ENCODE assay signal across 9 mouse cellular contexts in the genomic region with DNA sequence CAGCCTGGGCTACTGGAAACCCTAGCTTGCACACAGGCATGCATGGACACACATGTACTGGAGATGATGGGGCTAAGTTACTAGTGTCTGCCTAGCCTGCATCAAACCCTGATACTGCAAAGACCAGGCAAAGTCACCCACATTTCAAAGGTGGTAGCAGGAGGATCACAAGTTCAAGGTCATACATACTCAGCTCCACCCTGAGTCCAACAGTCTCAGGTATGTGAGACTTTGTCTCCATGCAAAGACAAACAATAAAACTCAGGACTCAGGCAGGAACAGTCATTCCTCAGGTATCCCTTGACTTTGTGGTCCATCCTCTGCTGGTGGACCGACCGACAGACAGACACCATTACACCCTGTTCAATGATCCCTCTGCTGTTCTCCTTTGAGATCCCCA. TPM values are rescaled to one million over a fixed set of nuclear protein-coding genes. Genes with fewer than 3 reads are reported as not detected.
DNase-seq lines count a peak whose midpoint lies in the region; ATAC-seq and TF ChIP-seq lines count a peak whose summit lies in the region.
"Had no signal": no experiment of that assay in that cellular context is flagged by ENCODE, and none has a peak within 500 bp of the region (broad histone marks: within the 10 kb centered on the region; RNA-seq: fewer than 3 reads in every experiment).

No protein-coding gene starts in this region.

- H3K9ac ChIP-seq in embryonic facial prominence, embryonic 12.5 days = no peak overlapping the region
- H3K9ac ChIP-seq in hindbrain, embryonic 16.5 days (ENCODE audit: low read depth, low read length) = no peak overlapping the region; the same call in 1 of the 2 replicates

- H3K4me2 ChIP-seq in embryonic facial prominence, embryonic 12.5 days (replicated peaks) = peak overlapping the region; percentile 76
- peak overlapping the region; percentile 74 for H3K4me2 ChIP-seq in hindbrain, embryonic 16.5 days (ENCODE audit: low read length)
- peak overlapping the region; percentile 75 for H3K4me2 ChIP-seq in myocyte (ENCODE audit: low read depth)

- H3K36me3 ChIP-seq in embryonic facial prominence, embryonic 12.5 days = no peaks in the 10 kb centered on the region
- H3K36me3 ChIP-seq in hindbrain, embryonic 16.5 days (ENCODE audit: control insufficient read depth, insufficient read depth, low read length) = no peaks in the 10 kb centered on the region
- no peaks in the 10 kb centered on the region for H3K36me3 ChIP-seq in myocyte (ENCODE audit: control insufficient read depth, insufficient read depth)

- TF ChIP-seq POLR2A in lung, adult 2 months (IDR thresholded peaks at IDR 0.05; ENCODE audit: borderline replicate concordance, extremely low read depth, low read depth, low read length) = no peak
- TF ChIP-seq POLR2A in myocyte (IDR thresholded peaks at IDR 0.05; ENCODE audit: insufficient read length, low read depth) = no peak

- DNase-seq in lung, adult 2 months = no peak
- no peak for DNase-seq in lung, adult 18-20 months
- DNase-seq in urinary bladder, postnatal 14 days (ENCODE audit: low spot score) = no peak
- DNase-seq in embryo, embryonic 10.5 days (ENCODE audit: low spot score) = no peak

- H3K4me3 ChIP-seq in lung, adult 2 months (replicated peaks; ENCODE audit: extremely low read depth, low read depth, low read length) = peak overlapping the region; percentile 63
- peak overlapping the region; percentile 34 for H3K4me3 ChIP-seq in embryonic facial prominence, embryonic 12.5 days
- peak overlapping the region; percentile 32 for H3K4me3 ChIP-seq in hindbrain, embryonic 16.5 days (ENCODE audit: low read length)
- H3K4me3 ChIP-seq in myocyte = peak overlapping the region; percentile 24

- TF ChIP-seq CTCF in lung, adult 2 months (IDR thresholded peaks at IDR 0.05; ENCODE audit: insufficient read depth, low read length) = no peak

- H3K9me3 ChIP-seq in embryonic facial prominence, embryonic 12.5 days = no peaks in the 10 kb centered on the region
- no peaks in the 10 kb centered on the region for H3K9me3 ChIP-seq in hindbrain, embryonic 16.5 days (ENCODE audit: control insufficient read depth, low read length)

- H3K79me2 ChIP-seq in myocyte (ENCODE audit: control insufficient read depth, insufficient read depth) = no peaks in the 10 kb centered on the region

- WGBS in lung, adult 2 months = 13% methylated on average over 2 of the region's 2 CpGs
- 61% methylated on average over 2 of the region's 2 CpGs for WGBS in embryonic facial prominence, embryonic 12.5 days
- WGBS in hindbrain, embryonic 16.5 days = 61% methylated on average over 2 of the region's 2 CpGs

- no peak overlapping the region for H3K27ac ChIP-seq in embryonic facial prominence, embryonic 12.5 days
- no peak overlapping the region for H3K27ac ChIP-seq in hindbrain, embryonic 16.5 days (ENCODE audit: low read depth, low read length)

- peaks cover 13% of the 10 kb centered on the region; the same call in 1 of the 2 replicates for H3K27me3 ChIP-seq in embryonic facial prominence, embryonic 12.5 days
- H3K27me3 ChIP-seq in hindbrain, embryonic 16.5 days (replicated peaks; ENCODE audit: control insufficient read depth, insufficient read depth, low read length) = peaks cover 15% of the 10 kb centered on the region
- H3K27me3 ChIP-seq in myocyte (ENCODE audit: control insufficient read depth, insufficient read depth, insufficient read length) = no peaks in the 10 kb centered on the region

- peaks cover 24% of the 10 kb centered on the region for H3K4me1 ChIP-seq in lung, adult 2 months (ENCODE audit: control insufficient read depth, insufficient read depth, low read length)
- H3K4me1 ChIP-seq in embryonic facial prominence, embryonic 12.5 days = peaks cover 31% of the 10 kb centered on the region
- peaks cover 25% of the 10 kb centered on the region for H3K4me1 ChIP-seq in hindbrain, embryonic 16.5 days (ENCODE audit: control insufficient read depth, insufficient read depth, low read depth, low read length)

- no peak for ATAC-seq in embryonic facial prominence, embryonic 12.5 days (ENCODE audit: insufficient number of reproducible peaks, insufficient read depth, low FRiP score, low TSS enrichment)
- no peak for ATAC-seq in hindbrain, embryonic 16.5 days
- ATAC-seq in granulocyte monocyte progenitor cell, adult 5-6 weeks (replicated peaks; ENCODE audit: poor library complexity, severe bottlenecking) = no peak

- no peak overlapping the region for H3ac ChIP-seq in myocyte (ENCODE audit: control insufficient read depth, insufficient read length)

TF ChIP-seq in myocyte, 11 proteins besides CTCF, POLR2A, EP300 and RAD21:
- no peak for TF ChIP-seq USF1 (IDR thresholded peaks at IDR 0.05; ENCODE audit: low read depth)
- no peak for TF ChIP-seq MAX (IDR thresholded peaks at IDR 0.05; ENCODE audit: low read depth)

RNA-seq across cellular contexts. Expression of a gene that starts 7.4 kb away (rescaled TPM):
- polyA plus RNA-seq in lung, adult 2 months (2012; rRNA removed) = 130 and 190 TPM in 2 replicates
- 7.9 and 10.2 TPM in 2 replicates for polyA plus RNA-seq in embryonic facial prominence, embryonic 12.5 days (2016; fragmentation: Nextera tagmentation; extraction: Ambion mirVana)
- polyA plus RNA-seq in hindbrain, embryonic 16.5 days (2015; fragmentation: Nextera tagmentation; extraction: Ambion mirVana) = 3.5 and 3.9 TPM in 2 replicates
- polyA plus RNA-seq in myocyte (2012; fragmentation: generic; extraction: Trizol) = 25.0 TPM
- 37.5 and 41.7 TPM in 2 replicates for total RNA-seq in granulocyte monocyte progenitor cell, adult 5-6 weeks (2014; fragmentation: Nextera tagmentation)
- 41.3 and 55.9 TPM in 2 replicates for total RNA-seq in granulocyte monocyte progenitor cell, adult 5-6 weeks (2017)

RNA-seq across cellular contexts. Expression of a gene that starts 10.6 kb away (rescaled TPM):
- polyA plus RNA-seq in lung, adult 2 months (2012; rRNA removed) = 4.6 and 4.7 TPM in 2 replicates
- polyA plus RNA-seq in embryonic facial prominence, embryonic 12.5 days (2016; fragmentation: Nextera tagmentation; extraction: Ambion mirVana) = not detected in 2 replicates
- not detected in 2 replicates for polyA plus RNA-seq in hindbrain, embryonic 16.5 days (2015; fragmentation: Nextera tagmentation; extraction: Ambion mirVana)
- 0.19 TPM for polyA plus RNA-seq in myocyte (2012; fragmentation: generic; extraction: Trizol)
- 2.5 and 4.8 TPM in 2 replicates for total RNA-seq in granulocyte monocyte progenitor cell, adult 5-6 weeks (2014; fragmentation: Nextera tagmentation)
- total RNA-seq in granulocyte monocyte progenitor cell, adult 5-6 weeks (2017) = not detected in 2 replicates

RNA-seq across cellular contexts. Expression of a gene that starts 41.8 kb away (rescaled TPM):
- 0.07 and 0.14 TPM in 2 replicates for polyA plus RNA-seq in lung, adult 2 months (2012; rRNA removed)
- not detected in 2 replicates for polyA plus RNA-seq in embryonic facial prominence, embryonic 12.5 days (2016; fragmentation: Nextera tagmentation; extraction: Ambion mirVana)
- polyA plus RNA-seq in hindbrain, embryonic 16.5 days (2015; fragmentation: Nextera tagmentation; extraction: Ambion mirVana) = not detected in 2 replicates
- not detected for polyA plus RNA-seq in myocyte (2012; fragmentation: generic; extraction: Trizol)
- not detected in 2 replicates for total RNA-seq in granulocyte monocyte progenitor cell, adult 5-6 weeks (2014; fragmentation: Nextera tagmentation)
- total RNA-seq in granulocyte monocyte progenitor cell, adult 5-6 weeks (2017) = not detected in 2 replicates
- total RNA-seq: adrenal gland, postnatal 25 days had no signal

RNA-seq across cellular contexts. Expression of a gene that starts 55.3 kb away (rescaled TPM):
- polyA plus RNA-seq in lung, adult 2 months (2012; rRNA removed) = 4.3 and 6.7 TPM in 2 replicates
- polyA plus RNA-seq in embryonic facial prominence, embryonic 12.5 days (2016; fragmentation: Nextera tagmentation; extraction: Ambion mirVana) = 25.3 and 30.9 TPM in 2 replicates
- 11.7 and 12.3 TPM in 2 replicates for polyA plus RNA-seq in hindbrain, embryonic 16.5 days (2015; fragmentation: Nextera tagmentation; extraction: Ambion mirVana)
- 4.3 TPM for polyA plus RNA-seq in myocyte (2012; fragmentation: generic; extraction: Trizol)
- total RNA-seq in granulocyte monocyte progenitor cell, adult 5-6 weeks (2014; fragmentation: Nextera tagmentation) = 58.0 and 59.9 TPM in 2 replicates
- 67.4 and 85.2 TPM in 2 replicates for total RNA-seq in granulocyte monocyte progenitor cell, adult 5-6 weeks (2017)
